Mouse (Mus musculus): ENCODE measurements around the gene Stra6. TPM values are rescaled to one million over a fixed set of nuclear protein-coding genes. Genes with fewer than 3 reads are reported as not detected.

Stra6 gene
- total and polyA plus RNA-seq, 2 experiments from 2014 or later = 11.0 to 16.2 TPM

DNA sequence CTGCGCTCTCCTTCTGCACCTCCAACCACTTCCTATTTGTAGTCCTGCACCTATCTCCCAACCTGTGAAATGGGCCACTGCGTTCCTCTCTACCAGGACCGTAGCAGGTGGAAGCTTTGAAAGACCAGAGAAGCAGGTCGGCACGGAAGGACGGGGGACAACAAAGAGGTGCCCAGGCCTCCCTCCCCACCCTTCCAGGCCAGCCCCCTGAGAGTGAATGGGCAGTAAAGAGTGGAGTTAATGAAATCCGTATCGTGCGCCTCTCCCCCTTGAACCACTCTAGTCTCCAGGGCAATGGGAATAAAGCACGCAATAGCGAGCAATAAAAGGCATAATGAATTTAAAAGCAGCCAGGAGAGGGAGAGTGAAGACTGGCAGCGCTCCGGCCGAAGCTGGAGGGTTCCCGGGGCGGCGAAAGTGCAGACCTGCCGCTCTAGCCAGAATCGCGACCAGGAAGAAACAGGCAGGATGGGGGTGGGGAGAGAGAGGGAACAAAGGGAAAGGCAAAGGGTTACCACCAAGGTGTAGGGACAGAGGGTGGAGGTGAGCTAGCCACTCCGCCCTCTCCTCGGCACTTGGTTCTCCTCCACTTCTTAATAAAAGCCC, 49.8 kb downstream of the Stra6 start:
- TF ChIP-seq CTCF (IDR thresholded peaks at IDR 0.05; ENCODE audit: low read depth) = peak; percentile 15; the same call in 1 of the 2 replicates
- Histone ChIP-seq H3K9ac (peak overlapping the region; percentile 48), H3K27ac (ENCODE audit: low read depth, low read length) (peak overlapping the region; percentile 96), H3K9me3 (ENCODE audit: low read length) (no peaks in the 10 kb centered on the region), H3K4me1 (ENCODE audit: insufficient read depth) (peaks cover 46% of the 10 kb centered on the region), H3K36me3 (ENCODE audit: insufficient read depth) (no peaks in the 10 kb centered on the region), H3K4me3 (ENCODE audit: low read depth, low read length) (0 out of 2 replicates have a peak overlapping the region, but pooled peaks have one; percentile 1), H3K4me2 (ENCODE audit: low read depth) (peak overlapping the region; percentile 43), H3K27me3 (ENCODE audit: insufficient read depth, low read length) (no peaks in the 10 kb centered on the region)
- ATAC-seq = peak; percentile 16; the same call in 1 of the 2 replicates
- DNase-seq = peak; percentile 58
- WGBS = 4% methylated on average over 22 of the region's 22 CpGs

- peaks cover 46% of the 10 kb centered on the region for H3K4me1 ChIP-seq (ENCODE audit: insufficient read depth)
- H3K27ac ChIP-seq (ENCODE audit: low read depth, low read length) = peak overlapping the region; percentile 96
- no peaks in the 10 kb centered on the region for H3K9me3 ChIP-seq (ENCODE audit: low read length)
- H3K9ac ChIP-seq = peak overlapping the region; percentile 48; the same call in 1 of the 2 replicates
- TF ChIP-seq CTCF (IDR thresholded peaks at IDR 0.05; ENCODE audit: low read depth) = no peak
- DNase-seq (no peak), ATAC-seq (no peak)
- 9% methylated on average over 9 of the region's 9 CpGs for WGBS
- H3K27me3 ChIP-seq (ENCODE audit: insufficient read depth, low read length) = no peaks in the 10 kb centered on the region
- no peak overlapping the region for H3K4me3 ChIP-seq (ENCODE audit: low read depth, low read length)
- no peaks in the 10 kb centered on the region for H3K36me3 ChIP-seq (ENCODE audit: insufficient read depth)
- H3K4me2 ChIP-seq (ENCODE audit: low read depth) = no peak overlapping the region; the same call in 1 of the 2 replicates
Measured at GRCm38 (mm10) chr9:58114019-58114418, 50.4 kb downstream of the Stra6 start.

DNA sequence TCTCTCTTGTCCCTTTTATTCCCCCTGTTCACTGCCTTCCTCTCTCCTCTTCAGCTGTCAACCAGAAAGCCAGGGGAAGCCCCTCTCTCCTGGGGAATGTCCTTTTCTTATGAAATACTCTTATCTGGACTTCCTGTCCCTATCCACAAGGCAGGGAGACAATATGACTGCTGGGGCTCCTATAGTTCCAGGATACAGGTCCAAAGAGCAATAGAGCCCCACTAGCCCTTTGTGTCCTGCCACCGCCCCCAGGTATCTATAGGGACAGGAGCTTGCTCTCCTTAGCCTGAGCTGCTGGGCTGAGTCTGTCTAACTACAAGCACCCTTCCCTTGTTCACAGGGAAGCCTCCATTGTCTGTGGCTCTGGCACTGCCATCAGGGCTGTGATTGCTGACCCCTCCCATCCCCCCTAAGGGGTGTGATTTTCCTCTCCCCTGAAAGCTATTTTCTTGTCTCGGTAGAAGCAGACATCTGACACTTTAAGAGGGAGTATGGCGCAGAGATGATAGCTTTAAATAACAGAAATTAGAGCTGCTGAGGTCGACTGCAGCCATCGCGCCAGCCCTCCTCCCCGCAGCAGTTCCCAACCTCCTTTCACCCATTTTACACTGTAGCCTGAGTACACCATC, 51.8 kb downstream of the Stra6 start:
- H3K9ac ChIP-seq = 0 out of 2 replicates have a peak overlapping the region, but pooled peaks have one; percentile 14
- ATAC-seq = peak; percentile 7; the same call in 1 of the 2 replicates
- no peaks in the 10 kb centered on the region for H3K27me3 ChIP-seq (ENCODE audit: insufficient read depth, low read length)
- no peak overlapping the region for H3K4me3 ChIP-seq (ENCODE audit: low read depth, low read length)
- DNase-seq = no peak
- H3K4me2 ChIP-seq (ENCODE audit: low read depth) = no peak overlapping the region
- H3K27ac ChIP-seq (ENCODE audit: low read depth, low read length) = peak overlapping the region; percentile 96
- WGBS = 28% methylated on average over 7 of the region's 7 CpGs
- no peaks in the 10 kb centered on the region for H3K9me3 ChIP-seq (ENCODE audit: low read length)
- no peaks in the 10 kb centered on the region for H3K36me3 ChIP-seq (ENCODE audit: insufficient read depth)
- H3K4me1 ChIP-seq (ENCODE audit: insufficient read depth) = peaks cover 46% of the 10 kb centered on the region
- no peak for TF ChIP-seq CTCF (IDR thresholded peaks at IDR 0.05; ENCODE audit: low read depth)

GRCm38 (mm10) chr9:58116024-58116651, 52.5 kb downstream of the Stra6 start:
- Histone ChIP-seq H3K4me3 (ENCODE audit: low read depth, low read length) (no peak overlapping the region), H3K36me3 (ENCODE audit: insufficient read depth) (no peaks in the 10 kb centered on the region), H3K27me3 (ENCODE audit: insufficient read depth, low read length) (no peaks in the 10 kb centered on the region), H3K9me3 (ENCODE audit: low read length) (no peaks in the 10 kb centered on the region), H3K4me2 (ENCODE audit: low read depth) (no peak overlapping the region), H3K4me1 (ENCODE audit: insufficient read depth) (peaks cover 40% of the 10 kb centered on the region), H3K9ac (0 out of 2 replicates have a peak overlapping the region, but pooled peaks have one; percentile 14), H3K27ac (ENCODE audit: low read depth, low read length) (peak overlapping the region; percentile 96)
- 40% methylated on average over 7 of the region's 7 CpGs for WGBS
- TF ChIP-seq CTCF (IDR thresholded peaks at IDR 0.05; ENCODE audit: low read depth) = no peak
- DNase-seq (no peak), ATAC-seq (no peak)

DNA sequence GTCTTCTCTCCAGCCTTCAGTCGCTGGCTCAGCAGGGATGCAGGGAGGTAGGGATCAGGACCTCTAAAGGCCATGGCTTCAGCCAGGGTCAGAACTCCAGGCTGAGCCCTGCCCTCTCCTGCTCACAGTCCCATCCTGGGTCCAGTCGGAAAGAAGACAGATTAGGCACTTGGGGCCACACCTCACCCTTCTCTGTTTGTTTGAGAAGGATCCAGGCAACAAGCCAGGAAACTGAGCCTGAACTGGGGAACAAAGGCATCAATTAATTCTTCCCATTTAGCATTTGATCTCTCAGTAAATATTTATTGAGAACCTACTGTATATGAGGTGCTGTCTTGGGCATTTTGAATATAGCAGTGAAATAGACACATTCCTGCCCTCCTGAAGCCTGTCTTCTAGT, 55.1 kb downstream of the Stra6 start, which contains the start of gene Ccdc33:
Ccdc33 (minus strand) TSS at position 153 of the 400 bp plus-strand sequence.
- no peaks in the 10 kb centered on the region for H3K36me3 ChIP-seq (ENCODE audit: insufficient read depth)
- no peaks in the 10 kb centered on the region for H3K9me3 ChIP-seq (ENCODE audit: low read length)
- H3K27ac ChIP-seq (ENCODE audit: low read depth, low read length) = no peak within 1 kb of the TSS
- 24% methylated on average over 2 of the region's 2 CpGs for WGBS
- peaks cover 15% of the 10 kb centered on the region for H3K4me1 ChIP-seq (ENCODE audit: insufficient read depth)
- TF ChIP-seq CTCF (IDR thresholded peaks at IDR 0.05; ENCODE audit: low read depth) = no peak
- H3K4me2 ChIP-seq (ENCODE audit: low read depth) = no peak within 1 kb of the TSS
- no peak within 1 kb of the TSS for H3K4me3 ChIP-seq (ENCODE audit: low read depth, low read length)
- DNase-seq (no peak), ATAC-seq (no peak)
- H3K9ac ChIP-seq = no peak within 1 kb of the TSS
- H3K27me3 ChIP-seq (ENCODE audit: insufficient read depth, low read length) = no peaks in the 10 kb centered on the region

DNA sequence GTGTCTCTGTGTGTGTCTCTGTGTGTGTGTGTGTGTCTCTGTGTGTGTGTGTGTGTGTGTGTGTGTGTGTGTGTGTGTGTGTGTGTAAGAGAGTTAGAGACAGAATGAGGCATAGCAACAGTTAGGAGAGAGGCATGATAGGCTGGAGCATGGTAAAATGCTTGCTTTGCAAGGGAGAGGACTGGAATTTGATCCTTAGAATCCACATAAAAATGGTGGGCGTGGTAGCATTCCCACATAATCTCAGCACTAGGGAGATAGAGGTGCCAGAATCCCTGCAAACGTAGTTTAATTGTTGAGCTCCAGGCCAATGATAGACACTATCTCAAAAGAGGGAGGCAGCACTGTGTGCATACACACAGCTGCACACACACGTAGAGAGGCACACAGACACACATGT, 61.5 kb downstream of the Stra6 start:
- no peak for TF ChIP-seq CTCF (IDR thresholded peaks at IDR 0.05; ENCODE audit: low read depth)
- DNase-seq = no peak
- no peak overlapping the region for H3K9ac ChIP-seq
- H3K36me3 ChIP-seq (ENCODE audit: insufficient read depth) = no peaks in the 10 kb centered on the region
- H3K4me3 ChIP-seq (ENCODE audit: low read depth, low read length) = no peak overlapping the region
- no peaks in the 10 kb centered on the region for H3K27me3 ChIP-seq (ENCODE audit: insufficient read depth, low read length)
- H3K4me2 ChIP-seq (ENCODE audit: low read depth) = no peak overlapping the region
- H3K27ac ChIP-seq (ENCODE audit: low read depth, low read length) = no peak overlapping the region
- no peak for ATAC-seq
- WGBS = 40% methylated on average over 3 of the region's 3 CpGs
- H3K4me1 ChIP-seq (ENCODE audit: insufficient read depth) = no peaks in the 10 kb centered on the region
- no peaks in the 10 kb centered on the region for H3K9me3 ChIP-seq (ENCODE audit: low read length)

DNA sequence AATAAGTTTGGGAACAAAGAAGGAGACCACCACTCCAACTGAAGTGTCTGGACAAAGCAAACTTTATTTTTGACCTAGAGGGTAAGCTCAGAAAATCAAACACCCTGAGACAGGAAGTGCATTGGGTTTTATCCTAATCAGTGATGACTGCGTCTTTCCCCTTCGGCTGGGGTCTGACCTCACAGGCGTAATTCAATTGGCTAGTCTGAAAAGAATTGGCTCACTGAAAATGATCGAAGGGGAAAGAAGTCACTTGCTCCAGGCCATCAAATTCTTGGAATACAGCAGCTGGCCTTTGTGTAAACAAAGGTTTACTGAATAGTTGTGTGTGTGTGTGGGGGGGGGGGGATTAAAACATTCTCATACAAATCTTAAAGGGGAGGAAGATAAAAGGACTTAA, 62.2 kb downstream of the Stra6 start:
- WGBS = 34% methylated on average over 4 of the region's 4 CpGs
- H3K27ac ChIP-seq (ENCODE audit: low read depth, low read length) = no peak overlapping the region
- no peak for TF ChIP-seq CTCF (IDR thresholded peaks at IDR 0.05; ENCODE audit: low read depth)
- H3K4me3 ChIP-seq (ENCODE audit: low read depth, low read length) = no peak overlapping the region
- DNase-seq = no peak
- no peaks in the 10 kb centered on the region for H3K36me3 ChIP-seq (ENCODE audit: insufficient read depth)
- H3K4me2 ChIP-seq (ENCODE audit: low read depth) = no peak overlapping the region
- H3K27me3 ChIP-seq (ENCODE audit: insufficient read depth, low read length) = no peaks in the 10 kb centered on the region
- H3K9me3 ChIP-seq (ENCODE audit: low read length) = no peaks in the 10 kb centered on the region
- H3K4me1 ChIP-seq (ENCODE audit: insufficient read depth) = no peaks in the 10 kb centered on the region
- ATAC-seq = no peak
- H3K9ac ChIP-seq = no peak overlapping the region

Measured in forebrain, postnatal 0 days (tissue).